Mouse (Mus musculus) heart, embryonic 14.5 days (tissue): ENCODE data around the gene Lhpp. TPM values are rescaled to one million over a fixed set of nuclear protein-coding genes. Genes with fewer than 3 reads are reported as not detected.

Experiments used
- ATAC-seq: fragments of 200-750 bp; cut with Nextera tagmentation; 2 replicates; pipeline ENCODE4 v1.8.0; 2017; ENCODE audit warnings: low read depth, moderate TSS enrichment; ENCODE audit not compliant: insufficient number of reproducible peaks, insufficient read depth, low FRiP score
- H3K27ac ChIP-seq, 2 experiments: fragments of 200-500 bp in 1 of 2; fragments of 300-500 bp in 1 of 2; sonication (generic) in 1 of 2; replicated peaks in 1 of 2; 2 replicates each; pipeline ENCODE4 v1.5.1; 2012 to 2014; ENCODE audit warnings: low read depth in 2 of 2, low read length in 2 of 2, control low read depth in 1 of 2, mild to moderate bottlenecking in 1 of 2, mixed read lengths in 1 of 2; ENCODE audit not compliant: control insufficient read depth in 1 of 2, insufficient read depth in 1 of 2
- H3K27me3 ChIP-seq: fragments of 300-500 bp; sonication (generic); 2 replicates; pipeline ENCODE4 v1.6.1; 2014; ENCODE audit warnings: mild to moderate bottlenecking, low read length, control low read depth; ENCODE audit not compliant: control insufficient read depth, insufficient read depth
- H3K36me3 ChIP-seq: fragments of 300-500 bp; sonication (generic); 2 replicates; pipeline ENCODE4 v1.6.1; 2014; ENCODE audit warnings: mild to moderate bottlenecking, control low read depth, low read length, mixed read lengths; ENCODE audit not compliant: control insufficient read depth, insufficient read depth
- H3K4me1 ChIP-seq, 2 experiments: fragments of 200-500 bp in 1 of 2; fragments of 300-500 bp in 1 of 2; sonication (generic) in 1 of 2; 2 replicates each; pipeline ENCODE4 v1.6.1; 2012 to 2014; ENCODE audit warnings: low read length in 2 of 2, control low read depth in 1 of 2, mixed read lengths in 1 of 2; ENCODE audit not compliant: control insufficient read depth in 2 of 2, insufficient read depth in 2 of 2
- H3K4me2 ChIP-seq: fragments of 300-500 bp; sonication (generic); 2 replicates; pipeline ENCODE4 v1.6.1; 2014; ENCODE audit warnings: mild to moderate bottlenecking, low read length
- H3K4me3 ChIP-seq, 2 experiments: fragments of 200-500 bp in 1 of 2; fragments of 300-500 bp in 1 of 2; sonication (generic) in 1 of 2; 2 replicates each; pipeline ENCODE4 v1.5.1; 2012 to 2014; ENCODE audit warnings: low read length in 2 of 2, mild to moderate bottlenecking in 2 of 2, control low read depth in 1 of 2, low read depth in 1 of 2, moderate library complexity in 1 of 2; ENCODE audit not compliant: control insufficient read depth in 1 of 2, insufficient read depth in 1 of 2
- H3K9ac ChIP-seq: fragments of 300-500 bp; sonication (generic); 2 replicates; pipeline ENCODE4 v1.6.1; 2014; ENCODE audit warnings: mild to moderate bottlenecking, low read length
- H3K9me3 ChIP-seq: fragments of 300-500 bp; sonication (generic); 2 replicates; pipeline ENCODE4 v1.6.1; 2016; ENCODE audit warnings: low read length, control low read depth; ENCODE audit not compliant: control insufficient read depth
- WGBS: fragments of 180-500 bp; shearing (Covaris S2); extraction: QIAGEN DNeasy Blood & Tissue Kit; methylation state at CpG from one replicate; pipeline ENCODE4 v1.1.7; 2014; 5-methylcytosine and 5-hydroxymethylcytosine counted together
- polyA plus RNA-seq: library from polyadenylated mRNA; unstranded; fragments of >200 nt; fragmentation: Nextera tagmentation; extraction: Ambion mirVana; gene quantifications from 2 replicates; pipeline ENCODE4 v1.2.1, GENCODE M21; 2014

The Lhpp gene
- polyA plus RNA-seq, 1 experiment from 2014 or later, result 35.0 TPM

- Histone ChIP-seq H3K4me3 (no peak overlapping the region), H3K36me3 (no peaks in the 10 kb centered on the region), H3K9ac (no peak overlapping the region), H3K27me3 (no peaks in the 10 kb centered on the region), H3K9me3 (no peaks in the 10 kb centered on the region), H3K27ac (no peak overlapping the region), H3K4me1 (peaks cover 0 to 2% of the 10 kb centered on the region in 2 experiments; a peak in 2 of 4 replicates), H3K4me2 (no peak overlapping the region)
- 56% methylated on average over 5 of the region's 5 CpGs for WGBS
- no peak for ATAC-seq
Measured at GRCm38 (mm10) chr7:132587167-132587566, 23.3 kb upstream of the Lhpp start.

- Histone ChIP-seq H3K4me2 (no peak overlapping the region), H3K27ac (no peak overlapping the region), H3K9me3 (no peaks in the 10 kb centered on the region), H3K27me3 (no peaks in the 10 kb centered on the region), H3K4me3 (no peak overlapping the region), H3K4me1 (no peaks in the 10 kb centered on the region), H3K36me3 (no peaks in the 10 kb centered on the region), H3K9ac (no peak overlapping the region)
- no peak for ATAC-seq
- 58% methylated on average over 5 of the region's 5 CpGs for WGBS
Measured at GRCm38 (mm10) chr7:132589610-132590009, 20.8 kb upstream of the Lhpp start.

GRCm38 (mm10) chr7:132593762-132594161 lies 16.7 kb upstream of the Lhpp start:
- Histone ChIP-seq H3K27me3 (peaks cover 39% of the 10 kb centered on the region), H3K4me3 (no peak overlapping the region), H3K4me1 (peaks cover 0 to 12% of the 10 kb centered on the region in 2 experiments; a peak in 2 of 4 replicates), H3K36me3 (no peaks in the 10 kb centered on the region), H3K9ac (no peak overlapping the region), H3K9me3 (no peaks in the 10 kb centered on the region), H3K4me2 (no peak overlapping the region), H3K27ac (no peak overlapping the region)
- 66% methylated on average over 2 of the region's 2 CpGs for WGBS
- no peak for ATAC-seq

GRCm38 (mm10) chr7:132594325-132594724 lies 16.1 kb upstream of the Lhpp start:
- ATAC-seq, result no peak
- Histone ChIP-seq H3K36me3 (no peaks in the 10 kb centered on the region), H3K27me3 (peaks cover 45% of the 10 kb centered on the region), H3K9ac (no peak overlapping the region), H3K27ac (no peak overlapping the region), H3K4me1 (peaks cover 5 to 17% of the 10 kb centered on the region in 2 experiments), H3K9me3 (no peaks in the 10 kb centered on the region), H3K4me2 (no peak overlapping the region), H3K4me3 (no peak overlapping the region)
- WGBS, result 84% methylated on average over 2 of the region's 2 CpGs

GRCm38 (mm10) chr7:132595787-132596186 lies 14.7 kb upstream of the Lhpp start:
- H3K9ac ChIP-seq, result no peak overlapping the region
- H3K36me3 ChIP-seq, result no peaks in the 10 kb centered on the region
- ATAC-seq, result no peak
- H3K4me2 ChIP-seq, result no peak overlapping the region
- peaks cover 5 to 23% of the 10 kb centered on the region in 2 experiments for H3K4me1 ChIP-seq
- no peak overlapping the region for H3K4me3 ChIP-seq
- H3K27me3 ChIP-seq, result peaks cover 59% of the 10 kb centered on the region
- H3K9me3 ChIP-seq, result no peaks in the 10 kb centered on the region
- no peak overlapping the region for H3K27ac ChIP-seq
- WGBS, result 80% methylated on average over 3 of the region's 3 CpGs

GRCm38 (mm10) chr7:132596557-132597250 lies 13.7 kb upstream of the Lhpp start:
- no peaks in the 10 kb centered on the region for H3K36me3 ChIP-seq
- H3K4me2 ChIP-seq, result peak overlapping the region; percentile 91
- ATAC-seq, result no peak
- peak overlapping the region; percentile 42 to 58 for H3K4me3 ChIP-seq
- WGBS, result 6% methylated on average over 25 of the region's 26 CpGs
- peaks cover 5 to 23% of the 10 kb centered on the region in 2 experiments for H3K4me1 ChIP-seq
- no peaks in the 10 kb centered on the region for H3K9me3 ChIP-seq
- peaks cover 68% of the 10 kb centered on the region for H3K27me3 ChIP-seq
- H3K27ac ChIP-seq, result no peak overlapping the region
- peak overlapping the region; percentile 62 for H3K9ac ChIP-seq

- Histone ChIP-seq H3K9me3 (no peaks in the 10 kb centered on the region), H3K36me3 (no peaks in the 10 kb centered on the region), H3K4me2 (peak overlapping the region; percentile 91), H3K4me1 (peaks cover 5 to 23% of the 10 kb centered on the region in 2 experiments), H3K4me3 (peak overlapping the region; percentile 42 to 58), H3K27me3 (peaks cover 76% of the 10 kb centered on the region), H3K9ac (peak overlapping the region; percentile 62), H3K27ac (no peak overlapping the region)
- ATAC-seq, result no peak; the same call in 1 of the 2 replicates
- under 1% methylated on average over 56 of the region's 60 CpGs for WGBS
Measured at GRCm38 (mm10) chr7:132597251-132598041, 13.0 kb upstream of the Lhpp start.
